Mouse (Mus musculus): ENCODE results near the gene Lyrm7.

GRCm38 (mm10) chr11:54867903-54868434, 7.3 kb upstream of the Lyrm7 start:
- TF ChIP-seq CTCF (IDR thresholded peaks at IDR 0.05; ENCODE audit: control insufficient read depth, insufficient read depth, low read length), result no peak
- TF ChIP-seq POLR2A (IDR thresholded peaks at IDR 0.05; ENCODE audit: borderline replicate concordance, control insufficient read depth, low read depth, low read length), result no peak

Data from bone marrow, adult 2 months (tissue).